Mouse (Mus musculus): ENCODE results near the gene Supt16. TPM values are rescaled to one million over a fixed set of nuclear protein-coding genes. Genes with fewer than 3 reads are reported as not detected.

Supt16 gene
- 33.0 and 33.4 TPM in 2 replicates for polyA plus RNA-seq (2012; rRNA removed)

DNA sequence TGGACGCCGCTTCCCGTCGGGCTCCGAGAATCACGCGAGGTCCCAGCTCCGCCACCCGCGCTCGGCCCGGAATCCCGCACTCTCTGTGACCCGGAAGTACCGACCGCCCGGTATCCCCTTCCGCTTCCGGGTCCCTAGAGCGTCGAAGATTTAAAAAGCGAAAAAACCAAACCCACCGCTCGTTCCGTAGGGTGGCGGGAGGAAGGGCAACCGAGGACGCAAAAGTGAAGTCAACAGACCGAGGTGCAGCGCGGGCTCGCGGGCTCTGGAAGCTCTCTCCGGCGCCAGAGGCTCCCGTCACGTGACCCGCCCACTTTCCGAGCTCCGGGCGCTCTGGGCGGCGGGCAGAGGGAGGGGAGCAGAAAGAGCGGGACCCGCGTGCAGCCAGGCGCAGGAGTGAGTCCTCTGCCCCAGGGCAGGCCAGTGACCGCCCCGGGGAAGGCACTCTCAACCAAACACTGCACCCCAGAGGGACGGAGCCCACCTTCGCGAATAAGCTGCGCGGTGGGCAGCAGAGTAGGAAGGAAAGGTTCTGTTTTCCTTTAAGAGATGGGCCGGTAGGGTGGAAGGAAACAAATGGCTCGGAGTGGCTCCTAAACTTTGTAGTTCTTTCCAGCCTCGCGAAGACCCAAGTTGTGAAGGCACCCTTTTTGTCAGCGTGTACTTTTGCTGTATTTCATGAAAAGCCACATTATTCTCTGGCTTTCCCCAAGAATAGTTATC, at the start of gene Supt16:
Gene Supt16 (minus strand): TSS at position 261 of the 723 bp plus-strand sequence.
- peak; percentile 46 to 78 for DNase-seq (ENCODE audit: extremely low spot score in 1 of 2, low spot score in 1 of 2)

- no peak for DNase-seq (ENCODE audit: extremely low spot score in 1 of 2, low spot score in 1 of 2)
These were observed 48.9 kb upstream of the Supt16 start for GRCm38 (mm10) chr14:52246129-52246528.

- DNase-seq (ENCODE audit: extremely low spot score in 1 of 2, low spot score in 1 of 2): no peak
These were observed 47.5 kb upstream of the Supt16 start for GRCm38 (mm10) chr14:52244690-52245042.

- DNase-seq (ENCODE audit: extremely low spot score in 1 of 2, low spot score in 1 of 2): peak; percentile 98 to 99
These were observed 46.9 kb upstream of the Supt16 start for GRCm38 (mm10) chr14:52244041-52244689.

DNA sequence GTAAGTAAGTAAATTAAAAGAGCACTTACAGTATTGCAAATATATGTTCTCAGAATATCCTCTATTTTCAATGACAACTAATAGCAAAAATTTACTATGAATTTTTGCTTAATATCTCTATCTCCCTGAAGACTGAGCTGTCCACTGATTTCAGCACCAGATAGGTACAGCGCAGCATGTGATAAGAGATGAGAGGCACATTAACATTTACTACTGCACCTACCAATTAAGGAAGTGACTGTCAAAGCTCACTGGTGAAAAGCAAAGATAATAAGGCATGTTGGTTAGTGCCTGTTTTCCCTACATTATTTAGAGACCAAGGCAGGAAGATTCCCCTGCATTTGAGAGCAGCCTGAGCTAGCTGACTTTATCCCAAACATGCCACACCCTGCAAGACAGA, 39.0 kb upstream of the Supt16 start:
- DNase-seq (ENCODE audit: extremely low spot score in 1 of 2, low spot score in 1 of 2): no peak

- no peak for DNase-seq (ENCODE audit: extremely low spot score in 1 of 2, low spot score in 1 of 2)
These were observed 37.9 kb upstream of the Supt16 start for GRCm38 (mm10) chr14:52235165-52235564.

- DNase-seq (ENCODE audit: extremely low spot score in 1 of 2, low spot score in 1 of 2): no peak
These were observed 35.0 kb upstream of the Supt16 start for GRCm38 (mm10) chr14:52232249-52232648.

DNA sequence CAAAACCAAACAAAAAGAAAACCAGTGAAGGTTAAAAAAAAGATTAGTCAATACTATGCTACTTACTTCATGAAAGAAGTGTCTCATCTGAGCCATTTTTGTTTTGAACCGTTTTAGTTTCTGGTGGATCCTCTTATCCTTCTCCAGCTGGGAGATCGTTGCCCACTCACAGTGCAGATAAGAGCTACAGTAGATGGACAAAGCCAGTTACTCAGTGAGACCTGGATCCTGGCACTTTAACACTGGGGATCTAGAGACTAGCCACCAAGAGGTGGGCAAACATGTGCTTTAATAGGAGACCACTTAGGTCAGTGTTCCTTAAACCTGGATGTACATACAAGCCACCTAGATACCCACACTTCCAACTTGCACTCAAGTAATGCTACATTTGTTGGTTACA, 28.8 kb upstream of the Supt16 start:
- no peak for DNase-seq (ENCODE audit: extremely low spot score in 1 of 2, low spot score in 1 of 2)

DNA sequence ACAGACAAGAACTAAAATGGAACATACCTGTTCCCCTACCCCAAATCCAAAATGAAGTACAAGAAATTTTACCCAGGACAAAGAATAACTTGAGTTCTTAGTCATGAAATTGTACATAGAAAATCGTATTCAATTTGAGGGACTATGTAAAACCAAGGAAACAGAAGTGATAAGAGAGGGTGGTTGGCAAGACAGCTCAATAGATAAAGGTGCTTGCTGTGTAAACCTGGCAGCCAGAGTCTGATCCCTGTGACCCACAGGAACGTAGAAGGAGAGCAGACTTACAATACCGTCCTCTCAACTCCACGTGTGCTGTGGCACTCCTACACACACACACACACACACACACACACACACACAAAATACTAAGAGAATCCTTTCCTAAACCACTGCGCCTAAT, 20.0 kb upstream of the Supt16 start:
- no peak for DNase-seq (ENCODE audit: extremely low spot score in 1 of 2, low spot score in 1 of 2)

- DNase-seq (ENCODE audit: extremely low spot score in 1 of 2, low spot score in 1 of 2): no peak
These were observed 2.2 kb upstream of the Supt16 start for GRCm38 (mm10) chr14:52199412-52199811.

GRCm38 (mm10) chr14:52198141-52198540, 925 bp upstream of the Supt16 start:
- no peak for DNase-seq (ENCODE audit: extremely low spot score in 1 of 2, low spot score in 1 of 2)

- no peak for DNase-seq (ENCODE audit: extremely low spot score in 1 of 2, low spot score in 1 of 2)
These were observed 723 bp downstream of the Supt16 start for GRCm38 (mm10) chr14:52196230-52197155.

GRCm38 (mm10) chr14:52195691-52196090, 1.5 kb downstream of the Supt16 start:
- DNase-seq (ENCODE audit: extremely low spot score in 1 of 2, low spot score in 1 of 2): peak in 1 of 2 experiments; percentile 33

GRCm38 (mm10) chr14:52190740-52191359, 6.4 kb downstream of the Supt16 start:
- DNase-seq (ENCODE audit: extremely low spot score in 1 of 2, low spot score in 1 of 2): peak in 1 of 2 experiments; percentile 44

DNA sequence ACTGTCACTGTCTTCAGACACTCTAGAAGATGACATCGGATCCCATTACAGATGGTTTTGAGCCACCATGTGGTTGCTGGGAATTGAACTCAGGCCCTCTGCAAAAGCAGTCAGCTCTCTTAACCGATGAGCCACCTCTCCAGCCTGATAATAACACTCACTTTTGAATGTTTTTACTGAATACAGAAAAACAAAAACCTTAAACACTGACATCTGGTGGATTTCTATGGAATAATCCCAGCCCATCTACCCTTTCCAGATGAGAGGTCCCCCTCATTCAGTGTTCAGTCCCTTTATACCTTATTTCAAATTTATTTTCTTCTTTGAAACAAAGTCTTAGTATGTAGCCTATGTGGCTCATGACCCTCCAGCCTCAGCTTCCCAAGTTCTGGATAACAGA, 7.7 kb downstream of the Supt16 start:
- peak in 1 of 2 experiments; percentile 26 for DNase-seq (ENCODE audit: extremely low spot score in 1 of 2, low spot score in 1 of 2)

DNA sequence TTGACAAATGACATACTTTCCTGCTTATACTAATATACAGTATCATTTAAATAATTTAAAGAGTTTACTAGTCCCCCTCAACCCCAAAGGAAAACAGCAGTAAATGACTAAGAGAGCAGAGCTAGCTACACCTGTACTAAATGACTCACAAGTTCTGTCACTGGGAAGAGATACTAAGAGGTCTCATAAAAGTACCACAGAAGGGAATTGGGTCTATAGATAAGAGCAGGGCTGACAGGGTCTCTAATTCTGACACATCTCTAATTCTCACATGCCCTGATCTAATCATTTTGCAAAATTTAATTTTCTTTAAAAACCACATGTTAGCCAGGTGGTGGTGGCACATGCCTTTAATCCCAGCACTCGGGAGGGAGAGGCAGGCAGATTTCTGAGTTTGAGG, 8.4 kb downstream of the Supt16 start:
- DNase-seq (ENCODE audit: extremely low spot score in 1 of 2, low spot score in 1 of 2): no peak

- no peak for DNase-seq (ENCODE audit: extremely low spot score in 1 of 2, low spot score in 1 of 2)
These were observed 30.6 kb downstream of the Supt16 start for GRCm38 (mm10) chr14:52166571-52166970.

GRCm38 (mm10) chr14:52160911-52161310, 36.3 kb downstream of the Supt16 start:
- DNase-seq (ENCODE audit: extremely low spot score in 1 of 2, low spot score in 1 of 2): no peak

DNA sequence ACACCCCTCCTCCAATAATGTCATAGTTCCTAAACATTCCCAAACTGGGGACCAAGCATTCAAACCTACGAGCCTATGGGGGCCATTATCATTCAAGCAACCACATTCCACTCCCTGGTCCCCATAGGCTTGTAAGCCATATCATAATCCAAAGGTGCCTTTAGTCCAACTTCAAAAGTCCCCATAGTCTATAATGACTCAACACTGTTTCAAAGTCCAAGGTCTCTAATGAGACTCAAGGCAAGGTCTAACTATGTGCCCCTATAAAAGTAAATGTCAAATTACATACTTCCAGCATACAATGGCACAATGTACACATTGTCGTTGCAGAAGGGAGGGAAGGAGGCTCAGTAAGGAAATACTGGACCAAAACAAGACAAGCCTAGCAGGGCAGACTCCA, 42.2 kb downstream of the Supt16 start:
- no peak for DNase-seq (ENCODE audit: extremely low spot score in 1 of 2, low spot score in 1 of 2)

DNA sequence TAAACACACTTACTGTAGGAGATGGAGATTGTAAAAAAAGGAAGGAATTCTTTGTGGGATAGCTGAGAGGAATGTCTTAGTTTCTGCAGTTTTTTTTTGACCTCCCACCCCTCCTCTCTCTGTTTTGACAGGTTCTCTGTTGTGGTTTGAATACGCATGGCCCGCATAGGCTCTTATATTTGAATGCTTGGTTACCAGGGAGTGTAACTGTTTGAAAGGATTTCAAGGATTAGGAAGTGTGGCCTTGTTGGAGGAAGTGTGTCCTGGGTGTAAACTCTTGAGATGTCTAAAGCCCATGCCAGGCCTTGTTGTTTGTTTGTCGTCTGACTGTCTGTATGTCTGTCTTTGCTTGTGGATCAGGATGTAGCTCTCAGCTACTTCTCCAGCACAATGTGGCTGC, 44.6 kb downstream of the Supt16 start:
- no peak for DNase-seq (ENCODE audit: extremely low spot score in 1 of 2, low spot score in 1 of 2)

- DNase-seq (ENCODE audit: extremely low spot score in 1 of 2, low spot score in 1 of 2): peak; percentile 31 to 65
These were observed 45.0 kb downstream of the Supt16 start for GRCm38 (mm10) chr14:52152179-52152578.
